Mouse (Mus musculus) cerebellum, postnatal 36 days (tissue): ENCODE data around the gene Cd4.
"Not testable (repeated sequence)": the region's sequence is repeated elsewhere in the genome, so short reads cannot be mapped to it uniquely, and the experiment has no call there.

Source experiments
- DNase-seq, 2 experiments: peaks; one replicate each; pipeline ENCODE4 v3.0.0; 2021 to 2022; ENCODE audit warnings: mixed read lengths in 2 of 2

Gene Cd4

DNA sequence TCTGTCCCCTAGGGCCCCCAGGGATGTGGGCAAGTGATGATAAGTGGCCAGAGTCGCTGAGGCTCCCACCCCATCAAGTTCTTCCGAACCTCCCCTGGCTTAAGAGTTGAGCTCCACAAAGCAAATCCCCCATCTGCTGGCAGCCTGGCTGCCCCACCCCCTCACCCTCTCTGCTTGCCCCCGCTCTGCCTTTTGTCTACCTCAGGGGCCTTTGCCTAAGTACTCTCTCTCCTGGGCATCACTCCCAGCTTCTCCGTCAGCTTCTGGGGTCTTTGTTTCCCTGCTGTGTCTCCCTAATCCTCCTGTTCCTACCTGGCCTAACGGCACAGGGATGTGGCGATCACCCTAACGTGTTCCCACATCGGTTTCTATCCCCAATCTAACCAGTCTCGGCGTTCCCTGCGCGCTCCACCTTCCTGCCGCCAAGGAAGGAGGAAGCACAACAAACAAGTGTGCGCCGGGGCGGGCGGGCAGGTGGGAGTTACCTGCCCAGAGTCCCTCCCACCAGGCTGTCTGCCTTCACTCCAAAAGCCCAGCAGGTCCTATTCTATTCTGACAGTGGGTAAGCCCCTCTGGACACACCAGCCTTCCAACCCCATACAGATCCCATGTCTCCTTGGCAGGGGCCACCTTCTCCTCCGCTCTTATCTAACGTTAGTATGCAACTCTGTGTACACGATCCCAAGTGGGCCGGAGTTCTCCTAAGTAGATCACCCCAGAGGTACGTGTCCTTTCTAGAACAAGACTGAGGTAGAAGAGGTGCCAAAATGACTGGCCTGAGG lies 27.3 kb upstream of the Cd4 start:
- DNase-seq: no peak

DNA sequence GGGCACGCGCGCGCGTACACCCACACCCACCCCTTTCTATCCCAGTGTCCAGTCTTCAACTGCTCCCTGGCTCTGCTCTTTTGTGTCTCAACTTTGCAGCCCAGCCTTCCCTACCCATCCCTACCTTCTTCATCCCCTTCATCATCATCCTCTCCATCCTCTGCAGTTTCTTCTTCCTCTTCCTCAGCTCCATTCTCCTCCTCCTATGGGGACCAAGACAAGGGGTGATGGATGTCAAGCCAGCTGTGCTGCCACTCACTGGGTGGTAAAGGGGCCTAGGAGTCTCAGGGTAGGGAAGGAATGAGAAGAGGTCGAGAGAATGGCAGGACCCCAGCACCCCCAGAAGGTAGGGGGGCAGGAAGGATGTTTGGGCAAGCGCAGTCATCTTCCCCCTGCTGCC lies 26.5 kb upstream of the Cd4 start:
- DNase-seq: no peak

DNA sequence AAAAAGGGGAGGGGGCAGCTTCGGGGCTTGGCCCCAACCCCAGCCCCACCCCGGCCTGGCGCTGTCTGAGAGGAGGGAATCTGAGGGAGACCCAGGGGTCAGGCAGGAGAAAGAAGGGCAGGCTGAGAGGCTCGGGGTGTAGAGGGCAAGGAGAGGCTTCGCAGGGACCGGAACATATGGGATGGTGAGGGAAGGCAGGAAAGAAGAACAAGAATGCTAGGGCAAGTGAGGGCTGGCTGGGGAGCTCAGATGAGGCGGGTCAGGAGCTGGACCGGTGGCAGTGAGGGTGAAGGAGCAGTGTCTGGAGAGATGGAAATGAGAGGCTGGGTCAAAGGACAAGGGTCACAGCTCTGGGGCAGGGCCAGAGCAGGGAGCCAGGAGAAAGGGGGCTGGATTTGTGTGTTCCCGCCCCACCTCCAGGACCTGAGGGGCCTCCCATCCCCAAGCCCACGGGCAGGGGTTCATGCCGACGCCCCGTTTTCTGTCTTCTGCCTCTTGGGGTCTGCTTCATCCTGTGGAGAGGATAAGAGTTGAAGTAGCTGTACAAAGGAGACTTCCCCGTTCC lies 25.8 kb upstream of the Cd4 start:
- no peak for DNase-seq

DNA sequence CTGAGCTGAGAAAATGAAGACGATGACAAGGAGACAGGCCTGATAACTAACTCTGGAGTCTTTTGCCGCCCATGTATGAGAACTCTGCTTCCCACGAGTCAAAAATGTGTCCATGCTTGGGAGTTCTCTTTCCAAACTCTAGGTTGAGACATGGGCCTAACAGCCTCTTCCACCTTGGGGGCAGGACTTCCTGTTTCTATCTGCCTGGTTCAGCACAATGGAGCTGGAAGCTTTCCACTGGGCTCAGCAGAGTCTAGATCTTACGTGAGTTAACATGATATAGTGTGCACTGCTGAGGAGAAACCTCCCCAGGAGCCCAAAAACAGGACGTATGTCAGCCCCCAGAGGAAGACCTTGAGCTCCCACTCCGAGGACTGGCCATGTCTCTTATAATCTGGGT lies 25.2 kb upstream of the Cd4 start:
- no peak for DNase-seq

DNA sequence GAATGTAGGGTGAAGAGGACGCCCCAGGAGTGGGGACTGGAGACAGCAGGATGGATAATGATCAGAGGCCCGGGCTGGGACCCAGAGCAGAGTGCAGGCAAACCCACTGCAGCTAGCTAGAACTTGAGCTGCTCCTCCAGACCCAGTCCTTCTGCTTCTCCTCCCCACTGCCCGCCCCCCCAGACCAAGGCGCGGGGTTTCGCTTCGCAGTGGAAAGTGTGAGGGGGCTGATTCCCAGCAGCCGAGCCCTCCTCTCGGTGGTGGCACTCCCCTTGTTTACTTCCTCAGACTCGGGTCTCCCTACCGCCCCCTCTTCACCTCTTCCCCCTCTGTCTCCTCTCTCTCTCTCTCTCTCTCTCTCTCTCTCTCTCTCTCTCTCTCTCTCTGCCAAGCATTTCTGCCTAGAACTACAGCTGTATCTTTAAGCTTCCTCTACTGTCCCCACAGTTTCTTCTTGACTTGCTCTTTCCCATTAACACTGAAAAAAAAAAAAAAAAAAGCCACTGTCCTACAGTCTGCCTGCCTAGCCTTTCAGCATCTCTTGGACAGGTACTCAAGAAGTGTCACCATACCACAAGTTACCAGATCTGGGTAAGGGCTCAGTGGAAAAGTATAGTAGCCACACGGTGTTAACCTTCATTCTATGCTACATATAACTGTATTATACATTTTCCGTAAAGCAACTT lies 23.7 kb upstream of the Cd4 start, which contains the start of gene Lag3:
Gene Lag3 (minus strand): TSS at position 173 of the 686 bp plus-strand sequence.
- DNase-seq: no peak

DNA sequence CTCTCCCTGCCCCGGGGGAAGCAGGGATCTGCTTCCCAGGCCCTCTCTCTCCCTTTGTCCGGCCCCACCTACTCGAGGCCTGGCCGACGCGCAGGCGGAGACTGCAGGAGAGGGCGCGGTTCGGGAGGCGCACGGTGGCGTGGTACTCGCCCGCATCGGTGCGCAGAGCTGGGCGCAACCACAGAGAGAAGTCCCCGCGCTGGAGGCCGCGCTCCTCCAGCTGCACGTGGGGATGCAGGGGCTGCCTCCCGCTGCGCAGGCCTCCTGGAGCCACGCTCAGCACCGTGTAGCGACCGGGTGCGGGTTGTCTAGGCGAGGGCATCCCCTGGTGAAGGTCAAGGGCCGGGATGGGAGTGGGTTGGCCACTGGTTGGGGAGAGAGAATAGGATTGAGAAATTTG lies 22.0 kb upstream of the Cd4 start:
- no peak for DNase-seq

DNA sequence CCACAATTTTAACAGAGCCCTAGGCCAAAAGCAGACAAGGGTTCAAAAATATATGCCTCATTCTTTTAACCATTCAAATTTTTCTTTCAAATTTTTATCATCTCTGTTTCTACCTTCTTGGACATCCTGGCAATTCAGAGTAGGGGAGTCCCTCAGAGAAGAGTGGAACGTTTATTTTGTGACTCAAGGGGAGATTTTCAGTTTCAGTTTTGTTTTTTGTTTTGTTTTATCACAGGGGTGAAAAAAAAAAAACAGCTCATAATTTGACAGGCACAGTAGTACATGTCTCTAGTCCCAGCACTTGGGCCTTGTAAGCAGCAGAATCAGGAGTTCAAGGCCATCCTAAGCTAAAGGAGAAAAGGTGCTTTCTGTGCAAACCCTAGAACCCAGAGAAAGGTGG lies 19.7 kb upstream of the Cd4 start:
- no peak for DNase-seq

DNA sequence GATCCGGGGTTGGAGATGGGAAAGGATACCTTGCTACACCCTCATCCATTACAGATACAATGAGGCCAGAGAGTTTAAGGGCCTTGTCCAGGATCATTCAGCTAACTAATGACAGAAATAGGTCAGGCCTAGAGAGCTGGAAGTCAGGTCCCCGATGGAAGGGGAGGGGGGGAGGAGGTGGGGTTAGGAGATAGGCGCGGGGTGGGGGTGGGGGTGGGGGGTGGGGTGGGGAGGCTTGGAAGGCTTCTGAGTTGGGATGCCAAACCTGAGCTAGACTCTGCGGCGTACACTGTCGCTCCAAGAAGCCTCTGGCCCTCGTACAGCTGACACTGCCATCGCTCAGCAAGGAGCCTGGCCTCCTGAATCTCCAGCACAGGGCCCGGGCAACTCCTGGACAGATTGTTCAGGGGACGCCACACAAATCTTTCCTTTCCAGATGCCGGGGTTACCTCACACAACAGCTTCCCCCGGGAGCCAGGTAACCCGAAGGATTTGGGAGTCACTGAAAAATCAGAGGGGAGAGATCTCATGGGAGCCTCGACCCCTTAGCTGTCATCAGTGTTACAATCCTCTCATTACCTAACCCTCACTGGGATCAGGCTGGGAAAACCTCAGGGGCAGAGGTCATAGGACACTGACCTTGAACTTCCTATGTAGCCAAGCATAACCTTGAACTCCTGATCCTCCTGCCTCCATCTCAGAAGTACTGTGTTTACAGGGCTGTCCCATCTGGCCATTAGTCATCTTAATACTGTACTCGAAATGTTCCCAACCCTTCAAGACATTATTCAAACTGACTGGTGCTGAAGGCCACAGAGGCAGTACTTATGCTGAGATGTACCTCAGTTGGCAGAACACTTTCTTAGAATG lies 17.2 kb upstream of the Cd4 start:
- DNase-seq: no peak

DNA sequence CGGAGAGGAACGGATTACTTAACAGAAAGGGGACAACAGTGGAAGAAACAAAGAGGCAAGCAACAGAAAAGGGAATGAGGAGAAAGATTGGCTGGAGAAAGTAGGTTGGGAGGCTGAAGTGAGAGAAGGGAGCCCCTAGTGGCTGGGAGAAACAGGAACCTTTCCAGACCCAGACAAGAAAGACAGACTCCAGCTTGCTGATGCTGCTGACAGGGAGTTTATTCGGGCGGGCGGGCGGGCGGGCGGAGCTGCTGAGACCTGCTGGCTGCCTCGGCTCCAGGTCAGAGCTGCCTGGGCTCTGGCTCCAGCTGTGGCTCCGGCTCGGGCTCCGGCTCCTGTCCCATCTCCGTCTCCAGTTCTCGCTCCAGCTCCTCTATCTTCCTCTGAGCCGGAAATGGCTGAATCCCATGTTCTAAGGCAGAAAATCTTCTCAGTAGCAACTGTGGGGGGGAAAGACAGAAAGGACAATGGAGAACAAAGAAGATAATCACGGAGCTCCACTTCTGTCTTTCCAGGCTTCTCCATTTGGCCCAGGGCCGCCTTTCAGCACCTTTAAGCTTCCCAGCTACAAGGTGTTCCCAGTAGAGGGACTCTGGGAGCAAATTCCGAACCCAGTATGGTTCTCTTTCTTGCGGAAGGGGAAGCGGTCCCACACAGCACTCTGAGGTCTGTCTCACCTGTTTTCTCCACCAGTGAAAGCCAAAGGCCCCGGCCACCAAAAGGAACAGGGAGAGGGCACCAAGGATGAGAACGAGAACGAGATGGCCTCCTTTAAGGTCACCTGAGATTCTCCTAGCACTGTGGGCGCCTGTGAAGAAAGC lies 16.4 kb upstream of the Cd4 start:
- peak; percentile 70 to 79 for DNase-seq

DNA sequence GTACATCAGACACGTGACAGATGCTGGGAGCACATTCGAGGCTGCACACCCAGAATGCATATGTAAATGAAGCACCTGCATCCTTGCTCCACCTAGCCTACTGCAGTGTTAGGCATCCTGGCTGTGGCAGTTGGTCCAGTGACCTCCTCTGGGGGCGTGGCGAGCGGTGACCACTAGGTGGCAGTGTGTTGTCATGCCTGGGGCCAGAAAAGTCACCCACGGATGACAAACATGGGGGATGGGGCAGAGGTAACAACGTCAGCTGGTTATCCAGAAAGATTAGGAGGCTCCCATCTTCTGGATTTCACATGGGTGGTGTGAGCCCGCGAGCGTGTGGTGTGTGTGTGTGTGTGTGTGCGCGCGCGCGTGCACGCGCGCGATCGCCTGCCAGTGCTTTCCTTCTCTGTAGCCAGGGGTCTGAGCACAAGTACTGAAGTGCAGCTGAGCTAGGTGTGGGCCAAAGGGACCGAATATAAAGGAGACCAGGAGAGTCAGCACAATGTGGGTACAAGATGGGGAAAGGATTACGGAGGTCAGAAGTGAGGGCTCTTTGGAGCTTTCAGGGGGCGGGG lies 15.6 kb upstream of the Cd4 start:
- peak; percentile 98 to 99 for DNase-seq

DNA sequence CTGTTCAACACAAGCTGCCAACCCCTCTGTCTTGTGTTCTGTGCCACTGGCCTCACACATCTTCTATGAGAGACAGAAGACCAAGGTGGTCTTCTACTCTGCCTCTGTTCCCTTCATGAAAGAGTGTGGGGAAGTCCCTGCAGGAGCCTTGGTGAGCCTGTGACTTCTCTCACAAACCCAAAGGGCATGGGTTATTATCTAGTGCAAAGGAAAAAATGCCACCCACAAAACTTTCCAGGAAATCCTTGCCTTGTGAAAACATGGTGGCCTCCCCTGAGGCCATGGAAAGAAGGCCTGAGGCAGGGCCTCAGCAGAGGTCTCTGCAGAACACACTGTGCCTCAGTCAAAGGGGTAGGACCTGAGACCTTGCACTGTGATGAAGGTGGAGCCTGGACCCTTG lies 13.8 kb upstream of the Cd4 start:
- DNase-seq: no peak

DNA sequence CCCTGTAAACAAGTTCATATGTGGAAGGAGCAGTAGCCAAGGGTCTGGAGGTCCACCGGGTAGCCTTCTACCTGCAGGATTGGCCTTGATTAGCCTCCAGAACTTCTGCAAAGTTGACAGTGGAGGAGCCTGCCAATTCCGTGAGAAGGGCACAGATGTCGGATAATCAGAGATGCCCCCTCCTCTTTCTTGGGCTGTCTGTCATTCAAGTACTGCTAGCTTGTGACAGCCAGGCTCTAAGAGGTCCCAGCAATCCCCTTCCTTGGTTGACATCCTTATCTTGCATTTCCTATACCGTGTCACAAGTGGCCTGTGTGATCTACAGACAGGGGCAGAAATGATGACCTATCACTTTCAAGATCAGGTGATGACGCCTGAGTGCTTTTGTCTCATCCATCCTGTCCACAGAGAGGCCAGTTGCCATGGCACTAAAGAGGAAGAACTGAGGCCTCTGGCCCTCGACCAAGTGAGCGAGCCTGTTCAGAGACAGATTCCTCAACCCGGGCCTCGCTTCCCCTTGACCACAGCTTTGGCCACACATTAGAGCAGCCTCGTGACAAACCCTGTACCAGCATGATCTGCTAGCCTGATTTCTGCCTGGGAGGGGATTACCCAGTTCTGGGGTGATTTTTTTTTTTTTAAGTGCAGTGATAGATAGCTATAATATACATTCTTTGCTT lies 12.9 kb upstream of the Cd4 start:
- no peak for DNase-seq

DNA sequence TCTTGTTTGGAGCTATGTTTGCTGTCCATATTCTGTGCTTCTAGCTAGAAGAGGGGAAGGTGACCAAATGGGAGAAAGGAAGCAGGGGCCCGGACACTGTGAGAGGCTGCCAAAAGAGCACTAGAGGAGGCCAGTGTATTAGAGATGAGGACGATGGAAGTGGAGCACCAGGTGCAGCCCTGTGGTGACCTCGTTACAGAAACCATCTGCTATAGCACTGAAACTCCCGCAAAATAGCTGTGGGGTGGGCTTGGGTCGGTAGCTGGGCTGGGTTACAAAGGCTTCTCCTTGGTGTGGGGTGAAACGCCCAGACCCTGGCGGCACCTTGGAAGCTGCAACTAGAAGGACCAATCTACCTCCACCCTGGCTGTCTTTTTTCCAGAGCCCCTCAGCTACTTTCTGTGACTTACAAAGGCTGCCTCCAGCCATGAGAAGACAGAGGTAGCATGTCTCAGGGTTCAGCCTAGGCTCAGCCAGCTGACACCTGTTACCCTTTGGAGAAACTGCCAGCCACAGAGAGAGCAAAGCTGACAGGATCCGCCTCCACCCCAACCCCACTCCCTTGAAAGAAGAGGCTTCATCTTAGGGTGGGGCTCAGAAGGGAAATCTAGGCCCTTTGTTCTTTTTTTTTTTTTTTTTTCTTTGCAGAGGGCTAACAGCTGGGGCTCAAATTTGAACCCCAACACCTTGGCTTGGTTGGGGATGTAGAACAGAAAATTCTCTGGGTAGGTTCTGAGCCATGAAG lies 12.2 kb upstream of the Cd4 start:
- peak in 1 of 2 experiments; percentile 34 for DNase-seq

DNA sequence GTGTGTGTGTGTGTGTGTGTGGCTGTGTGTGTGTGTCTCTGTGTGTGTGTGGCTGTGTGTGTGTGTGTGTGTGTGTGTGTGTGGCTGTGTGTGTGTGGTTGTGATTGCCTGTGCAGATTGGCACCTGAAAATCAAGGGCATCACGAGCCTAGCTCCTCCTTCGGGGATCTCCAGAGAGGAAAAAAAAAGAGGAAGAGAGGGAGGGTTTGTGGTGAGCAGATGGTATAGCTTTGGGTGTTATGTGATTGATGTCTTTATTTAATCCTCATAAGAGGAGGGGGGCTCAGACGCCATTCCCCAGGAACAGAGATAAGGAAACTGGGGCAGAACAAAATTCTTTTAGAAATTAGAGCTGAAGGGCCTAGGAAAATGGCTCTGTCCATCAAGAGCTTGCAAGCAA lies 10.3 kb upstream of the Cd4 start:
- DNase-seq: no peak

DNA sequence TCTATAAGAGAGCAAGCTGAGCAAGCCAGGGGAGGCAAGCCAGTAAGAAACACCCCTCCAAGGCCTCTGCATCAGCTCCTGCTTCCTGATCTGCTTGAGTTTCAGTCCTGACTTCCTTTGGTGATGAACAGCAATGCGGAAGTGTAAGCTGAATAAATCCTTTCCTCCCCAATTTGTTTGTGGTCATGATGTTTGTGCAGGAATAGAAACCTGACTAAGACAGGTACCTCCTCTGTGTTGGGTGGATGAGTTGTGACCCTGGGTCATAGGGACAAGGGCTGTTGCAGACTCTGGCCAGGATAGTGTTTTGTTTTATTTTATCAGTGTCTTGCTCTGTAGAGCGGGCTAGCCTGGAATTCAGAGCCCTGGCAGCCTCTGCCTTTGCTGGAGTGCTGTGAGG lies 6.1 kb upstream of the Cd4 start:
- DNase-seq: not testable (repeated sequence)

DNA sequence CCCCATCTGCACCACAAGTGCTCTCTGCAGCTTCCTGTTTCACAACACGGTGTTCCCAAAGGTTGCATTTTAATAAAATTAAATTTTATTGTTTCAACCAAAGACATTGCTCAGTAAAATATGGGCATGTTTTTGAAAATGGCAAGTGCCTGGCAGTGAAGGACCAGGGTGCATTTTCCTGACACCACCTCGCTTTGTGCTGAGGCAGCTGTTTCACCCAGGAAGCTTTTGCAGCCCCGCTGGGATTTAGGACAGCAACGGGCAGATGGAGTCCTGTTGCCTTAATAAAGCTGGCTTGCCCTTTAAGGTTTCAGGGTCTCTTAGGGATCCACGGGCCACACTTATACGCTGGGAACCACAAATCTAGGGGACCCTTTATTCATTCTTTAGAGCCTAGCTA lies 3.0 kb upstream of the Cd4 start:
- no peak for DNase-seq

DNA sequence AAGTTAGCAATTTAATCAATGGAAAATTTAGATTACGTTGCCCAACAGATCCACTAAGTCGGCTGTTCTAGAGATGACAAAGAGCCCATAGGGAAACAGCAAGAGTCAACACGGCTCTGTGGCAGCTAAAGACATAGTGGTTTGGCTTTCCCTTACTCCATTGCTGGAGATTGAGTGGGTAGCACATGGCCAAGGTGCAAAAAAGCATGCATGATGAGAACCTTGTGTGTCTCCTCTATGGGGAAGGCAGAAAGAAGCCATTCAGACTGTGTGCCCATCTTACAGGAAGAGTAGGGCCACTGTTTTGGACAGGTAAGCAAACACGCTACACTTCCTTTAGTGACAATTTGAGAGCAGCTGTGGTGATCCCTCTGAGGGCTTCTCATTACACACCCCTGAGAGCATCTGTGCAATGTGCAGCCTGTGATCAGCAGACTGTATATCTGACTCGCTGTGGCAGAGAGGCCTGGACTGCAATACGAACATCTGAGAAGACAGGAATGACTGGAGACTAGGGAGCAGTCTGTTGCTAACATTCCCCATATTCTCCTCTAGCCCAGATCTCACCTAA lies 619 bp upstream of the Cd4 start:
- DNase-seq: no peak

DNA sequence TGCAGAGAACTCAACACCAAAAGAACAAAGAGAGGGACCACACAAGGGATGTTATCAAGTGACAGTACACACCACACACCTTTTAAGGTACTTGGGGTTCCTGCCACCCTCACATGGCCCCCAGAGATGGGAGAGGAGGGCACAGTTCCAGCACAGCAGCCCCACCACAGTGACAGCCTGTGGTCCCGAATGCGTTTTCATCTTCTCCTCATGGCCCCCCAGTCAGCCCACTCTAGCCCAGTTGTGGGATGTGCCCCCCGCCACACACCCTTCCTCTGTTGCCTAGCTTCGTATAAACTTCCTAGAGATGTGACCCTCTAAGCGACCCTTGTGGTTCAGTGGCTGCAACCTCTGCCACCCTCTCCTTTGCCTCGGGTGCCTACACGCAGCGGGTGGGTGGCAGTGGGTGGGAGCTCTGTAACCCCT lies 2.1 kb downstream of the Cd4 start:
- DNase-seq: no peak

DNA sequence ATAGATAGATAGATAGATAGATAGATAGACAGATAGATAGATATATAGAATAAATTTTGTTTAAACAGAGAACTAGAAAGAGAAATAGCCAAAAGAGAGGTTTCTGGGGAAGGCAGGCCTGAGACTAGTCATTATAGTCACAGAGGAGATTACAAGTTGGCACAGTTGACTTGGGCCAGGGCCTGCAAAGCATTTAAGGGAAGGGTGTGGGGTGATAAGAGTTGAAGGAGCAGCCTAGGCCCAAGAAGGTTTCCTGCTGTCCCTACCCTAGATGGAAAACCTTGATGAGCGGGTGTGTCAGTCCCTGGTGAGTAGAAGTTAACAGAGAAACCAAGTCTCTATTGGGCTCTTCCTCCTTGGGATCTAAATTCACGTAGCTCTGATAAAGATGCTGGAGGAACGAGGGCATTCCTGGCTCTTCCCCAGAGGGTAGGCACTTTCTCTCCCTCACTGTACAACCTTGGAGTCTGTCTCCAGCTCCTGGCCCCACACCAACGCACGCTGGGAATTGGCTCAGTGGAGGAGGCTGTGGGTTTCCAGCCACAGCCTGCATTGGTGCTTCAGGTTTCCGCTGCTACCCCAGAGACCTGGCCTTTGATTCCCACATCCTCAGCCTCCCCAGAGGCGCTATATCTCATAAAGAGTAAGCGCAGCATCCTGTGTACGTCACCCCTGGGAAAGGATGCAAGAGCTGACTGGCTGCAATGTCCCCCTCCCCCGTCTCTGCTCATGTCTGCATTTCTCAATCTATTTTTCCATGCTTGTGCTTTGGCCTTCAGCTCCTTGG lies 3.1 kb downstream of the Cd4 start:
- peak; percentile 87 for DNase-seq
